Mouse (Mus musculus) forebrain, embryonic 11.5 days (tissue): ENCODE results near the gene Zcchc14. TPM values are rescaled to one million over a fixed set of nuclear protein-coding genes. Genes with fewer than 3 reads are reported as not detected.

ENCODE experiments used
- ATAC-seq: fragments of 200-750 bp; cut with Nextera tagmentation; replicated peaks from 2 replicates; pipeline ENCODE4 v1.8.0; 2017; ENCODE audit warnings: moderate TSS enrichment; ENCODE audit not compliant: low FRiP score
- DNase-seq: peaks from one replicate; pipeline ENCODE4 v3.0.0-alpha.2; 2017; ENCODE audit warnings: low spot score
- H3K27ac ChIP-seq: fragments of 300-500 bp; sonication (generic); 2 replicates; pipeline ENCODE4 v1.5.1; 2014; ENCODE audit warnings: low read depth, low read length
- H3K27me3 ChIP-seq: fragments of 300-500 bp; sonication (generic); 2 replicates; pipeline ENCODE4 v1.6.1; 2014; ENCODE audit warnings: mild to moderate bottlenecking, low read length, mixed read lengths; ENCODE audit not compliant: control insufficient read depth, insufficient read depth
- H3K36me3 ChIP-seq: fragments of 300-500 bp; sonication (generic); 2 replicates; pipeline ENCODE4 v1.6.1; 2014; ENCODE audit warnings: mild to moderate bottlenecking, low read length, moderate library complexity, mixed read lengths; ENCODE audit not compliant: control insufficient read depth, insufficient read depth
- H3K4me1 ChIP-seq: fragments of 300-500 bp; sonication (generic); replicated peaks from 2 replicates; pipeline ENCODE4 v1.6.1; 2014; ENCODE audit warnings: low read length, mixed read lengths; ENCODE audit not compliant: control insufficient read depth, insufficient read depth
- H3K4me2 ChIP-seq: fragments of 300-500 bp; sonication (generic); 2 replicates; pipeline ENCODE4 v1.6.1; 2014; ENCODE audit warnings: low read depth, mild to moderate bottlenecking, low read length, moderate library complexity, mixed read lengths; ENCODE audit not compliant: severe bottlenecking
- H3K4me3 ChIP-seq: fragments of 300-500 bp; sonication (generic); 2 replicates; pipeline ENCODE4 v1.5.1; 2014; ENCODE audit warnings: low read depth, low read length
- H3K9ac ChIP-seq: fragments of 300-500 bp; sonication (generic); 2 replicates; pipeline ENCODE4 v1.6.1; 2014; ENCODE audit warnings: low read length
- H3K9me3 ChIP-seq: fragments of 300-500 bp; sonication (generic); 2 replicates; pipeline ENCODE4 v1.6.1; 2016; ENCODE audit warnings: low read length, mixed read lengths; ENCODE audit not compliant: control insufficient read depth
- whole genome bisulfite sequencing: fragments of 180-500 bp; shearing (Covaris S2); extraction: QIAGEN DNeasy Blood & Tissue Kit; methylation state at CpG from one replicate; pipeline ENCODE4 v1.1.7; 2014; 5-methylcytosine and 5-hydroxymethylcytosine counted together
- polyA plus RNA-seq: library from polyadenylated mRNA; unstranded; fragments of >200 nt; fragmentation: Nextera tagmentation; extraction: Ambion mirVana; gene quantifications from 2 replicates; pipeline ENCODE4 v1.2.1, GENCODE M21; 2014

Zcchc14 gene
- polyA plus RNA-seq, 1 experiment from 2014 or later: 27.1 TPM

- H3K4me1 ChIP-seq: peaks cover 26% of the 10 kb centered on the region
- no peak for DNase-seq
- H3K4me2 ChIP-seq: no peak overlapping the region
- no peaks in the 10 kb centered on the region; the same call in 1 of the 2 replicates for H3K36me3 ChIP-seq
- H3K27me3 ChIP-seq: no peaks in the 10 kb centered on the region
- 0 out of 2 replicates have a peak overlapping the region, but pooled peaks have one; percentile 6 for H3K9ac ChIP-seq
- H3K9me3 ChIP-seq: no peaks in the 10 kb centered on the region
- no peak for ATAC-seq
- H3K27ac ChIP-seq: no peak overlapping the region
- H3K4me3 ChIP-seq: no peak overlapping the region
- WGBS: 83% methylated on average over 16 of the region's 16 CpGs
Measured at GRCm38 (mm10) chr8:121648451-121648850, 4.2 kb downstream of the Zcchc14 start.

- Histone ChIP-seq H3K4me2 (no peak overlapping the region), H3K27me3 (no peaks in the 10 kb centered on the region), H3K4me3 (no peak overlapping the region), H3K36me3 (no peaks in the 10 kb centered on the region; the same call in 1 of the 2 replicates), H3K27ac (no peak overlapping the region), H3K4me1 (peaks cover 26% of the 10 kb centered on the region), H3K9me3 (no peaks in the 10 kb centered on the region), H3K9ac (no peak overlapping the region)
- ATAC-seq (no peak), DNase-seq (no peak)
- WGBS: 93% methylated on average over 12 of the region's 12 CpGs
Measured at GRCm38 (mm10) chr8:121647511-121648215, 5.0 kb downstream of the Zcchc14 start.

GRCm38 (mm10) chr8:121643384-121643783 is 9.3 kb downstream of the Zcchc14 start:
- H3K4me3 ChIP-seq: no peak overlapping the region
- H3K27me3 ChIP-seq: no peaks in the 10 kb centered on the region
- no peaks in the 10 kb centered on the region; the same call in 1 of the 2 replicates for H3K36me3 ChIP-seq
- peaks cover 2% of the 10 kb centered on the region; the same call in 1 of the 2 replicates for H3K4me1 ChIP-seq
- DNase-seq (no peak), ATAC-seq (no peak)
- H3K9me3 ChIP-seq: no peaks in the 10 kb centered on the region
- whole genome bisulfite sequencing: 69% methylated on average over 11 of the region's 11 CpGs
- H3K27ac ChIP-seq: no peak overlapping the region
- H3K4me2 ChIP-seq: no peak overlapping the region
- H3K9ac ChIP-seq: no peak overlapping the region

GRCm38 (mm10) chr8:121642804-121643203 is 9.9 kb downstream of the Zcchc14 start:
- no peak overlapping the region for H3K9ac ChIP-seq
- no peak overlapping the region for H3K4me2 ChIP-seq

GRCm38 (mm10) chr8:121636180-121636579 is 16.5 kb downstream of the Zcchc14 start:
- H3K9me3 ChIP-seq: no peaks in the 10 kb centered on the region
- WGBS: 93% methylated on average over 8 of the region's 8 CpGs
- no peaks in the 10 kb centered on the region for H3K27me3 ChIP-seq
- H3K4me2 ChIP-seq: no peak overlapping the region
- H3K4me1 ChIP-seq: no peaks in the 10 kb centered on the region
- ATAC-seq (no peak), DNase-seq (no peak)
- H3K9ac ChIP-seq: no peak overlapping the region
- H3K27ac ChIP-seq: no peak overlapping the region
- H3K4me3 ChIP-seq: no peak overlapping the region
- H3K36me3 ChIP-seq: no peaks in the 10 kb centered on the region; the same call in 1 of the 2 replicates

More at GRCm38 (mm10) chr8:121642804-121643203, 9.9 kb downstream of the Zcchc14 start:
- Histone ChIP-seq H3K27me3 (no peaks in the 10 kb centered on the region), H3K27ac (no peak overlapping the region), H3K4me3 (no peak overlapping the region), H3K9me3 (no peaks in the 10 kb centered on the region), H3K36me3 (no peaks in the 10 kb centered on the region; the same call in 1 of the 2 replicates), H3K4me1 (no peaks in the 10 kb centered on the region; the same call in 1 of the 2 replicates)
- 87% methylated on average over 3 of the region's 3 CpGs for WGBS
- ATAC-seq: no peak
- no peak for DNase-seq

- no peak overlapping the region for H3K9ac ChIP-seq
- no peak overlapping the region for H3K4me3 ChIP-seq
- no peaks in the 10 kb centered on the region for H3K27me3 ChIP-seq
- WGBS: 93% methylated on average over 6 of the region's 6 CpGs
- H3K27ac ChIP-seq: no peak overlapping the region
- no peaks in the 10 kb centered on the region; the same call in 1 of the 2 replicates for H3K36me3 ChIP-seq
- no peaks in the 10 kb centered on the region for H3K4me1 ChIP-seq
- no peak overlapping the region for H3K4me2 ChIP-seq
- no peak for ATAC-seq
- no peaks in the 10 kb centered on the region for H3K9me3 ChIP-seq
- DNase-seq: no peak
Measured at GRCm38 (mm10) chr8:121635534-121635933, 17.2 kb downstream of the Zcchc14 start.

GRCm38 (mm10) chr8:121632401-121632800 is 20.3 kb downstream of the Zcchc14 start:
- no peaks in the 10 kb centered on the region for H3K27me3 ChIP-seq
- ATAC-seq (no peak), DNase-seq (no peak)
- peaks cover 3% of the 10 kb centered on the region; the same call in 1 of the 2 replicates for H3K36me3 ChIP-seq
- no peaks in the 10 kb centered on the region for H3K4me1 ChIP-seq
- H3K4me2 ChIP-seq: no peak overlapping the region
- H3K27ac ChIP-seq: no peak overlapping the region
- WGBS: 77% methylated on average over 5 of the region's 5 CpGs
- no peak overlapping the region for H3K4me3 ChIP-seq
- H3K9ac ChIP-seq: no peak overlapping the region
- no peaks in the 10 kb centered on the region for H3K9me3 ChIP-seq

GRCm38 (mm10) chr8:121631645-121632071 is 21.0 kb downstream of the Zcchc14 start:
- H3K27me3 ChIP-seq: no peaks in the 10 kb centered on the region
- DNase-seq: no peak
- WGBS: 81% methylated on average over 7 of the region's 7 CpGs
- H3K27ac ChIP-seq: no peak overlapping the region
- ATAC-seq: no peak
- peaks cover 3% of the 10 kb centered on the region; the same call in 1 of the 2 replicates for H3K36me3 ChIP-seq
- H3K9ac ChIP-seq: no peak overlapping the region
- H3K4me3 ChIP-seq: no peak overlapping the region
- H3K9me3 ChIP-seq: no peaks in the 10 kb centered on the region
- H3K4me1 ChIP-seq: no peaks in the 10 kb centered on the region
- no peak overlapping the region for H3K4me2 ChIP-seq
